Mouse (Mus musculus) kidney, adult 2 months (tissue): ENCODE results near the gene Cobl. TPM values are rescaled to one million over a fixed set of nuclear protein-coding genes. Genes with fewer than 3 reads are reported as not detected.

Experiments used
- DNase-seq: peaks from one replicate; pipeline ENCODE4 v3.0.0; 2021
- H3K27ac ChIP-seq: fragments of 200-500 bp; 2 replicates; pipeline ENCODE4 v1.5.1; 2012; ENCODE audit warnings: low read depth, low read length, control low read depth, inconsistent platforms; ENCODE audit not compliant: insufficient read depth
- H3K27me3 ChIP-seq: fragments of 200-500 bp; replicated peaks from 2 replicates; pipeline ENCODE4 v1.6.1; 2012; ENCODE audit warnings: mild to moderate bottlenecking, moderate library complexity, low read length, inconsistent platforms; ENCODE audit not compliant: control insufficient read depth, insufficient read depth
- H3K36me3 ChIP-seq: fragments of 200-500 bp; 2 replicates; pipeline ENCODE4 v1.6.1; 2012; ENCODE audit warnings: mild to moderate bottlenecking, moderate library complexity, low read length, inconsistent platforms; ENCODE audit not compliant: control insufficient read depth, insufficient read depth
- H3K4me1 ChIP-seq: fragments of 200-500 bp; 2 replicates; pipeline ENCODE4 v1.6.1; 2011; ENCODE audit warnings: low read length; ENCODE audit not compliant: control insufficient read depth, insufficient read depth
- H3K4me3 ChIP-seq: fragments of 200-500 bp; 2 replicates; pipeline ENCODE4 v1.5.1; 2011; ENCODE audit warnings: mild to moderate bottlenecking, low read depth, low read length, control low read depth; ENCODE audit not compliant: insufficient read depth
- CTCF ChIP-seq: fragments of 200-500 bp; conservative IDR thresholded peaks from 2 replicates; pipeline ENCODE4 v1.5.1; 2011; ENCODE audit warnings: low read depth, mild to moderate bottlenecking, control low read depth, low read length, moderate library complexity, mixed read lengths; ENCODE audit not compliant: insufficient read depth, insufficient read length
- POLR2A ChIP-seq: fragments of 200-500 bp; IDR thresholded peaks from one replicate; pipeline ENCODE4 v1.6.1; 2011; ENCODE audit warnings: low read depth, low read length, control low read depth
- WGBS: fragments of 180-500 bp; shearing (Covaris S2); methylation state at CpG from one replicate; pipeline ENCODE4 v1.1.7; 2018; 5-methylcytosine and 5-hydroxymethylcytosine counted together
- polyA plus RNA-seq: library from polyadenylated mRNA; depleted of rRNA; stranded (reverse); fragments of >200 nt; gene quantifications from 2 replicates; pipeline ENCODE4 v1.2.3, GENCODE M21; 2012

Gene Cobl
- polyA plus RNA-seq, 1 experiment: 18.0 TPM

DNA sequence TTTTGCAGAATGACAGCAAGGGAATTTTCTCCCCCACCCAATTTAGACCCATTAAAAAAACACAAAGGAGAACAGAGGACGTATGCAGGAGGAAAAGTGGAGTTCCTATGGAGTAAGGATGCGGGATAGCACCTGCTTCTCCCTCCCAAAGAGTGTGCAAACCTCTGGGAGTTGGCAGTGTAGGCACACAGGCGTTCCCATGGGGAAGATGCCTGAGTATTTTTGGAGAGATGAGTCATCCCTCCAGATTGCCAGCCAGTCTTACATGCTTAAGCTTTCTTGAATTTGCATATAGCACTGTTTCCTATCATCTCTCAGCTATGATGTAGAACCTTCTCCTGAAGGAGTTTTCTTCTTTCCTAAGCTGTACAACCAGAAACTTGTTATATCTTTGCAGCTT, 70.6 kb downstream of the Cobl start:
- Histone ChIP-seq H3K27me3 (no peaks in the 10 kb centered on the region), H3K4me3 (no peak overlapping the region), H3K27ac (no peak overlapping the region), H3K36me3 (no peaks in the 10 kb centered on the region), H3K4me1 (no peaks in the 10 kb centered on the region)
- WGBS: 76% methylated on average over 3 of the region's 3 CpGs
- DNase-seq: no peak
- TF ChIP-seq POLR2A: no peak
- TF ChIP-seq CTCF: no peak

DNA sequence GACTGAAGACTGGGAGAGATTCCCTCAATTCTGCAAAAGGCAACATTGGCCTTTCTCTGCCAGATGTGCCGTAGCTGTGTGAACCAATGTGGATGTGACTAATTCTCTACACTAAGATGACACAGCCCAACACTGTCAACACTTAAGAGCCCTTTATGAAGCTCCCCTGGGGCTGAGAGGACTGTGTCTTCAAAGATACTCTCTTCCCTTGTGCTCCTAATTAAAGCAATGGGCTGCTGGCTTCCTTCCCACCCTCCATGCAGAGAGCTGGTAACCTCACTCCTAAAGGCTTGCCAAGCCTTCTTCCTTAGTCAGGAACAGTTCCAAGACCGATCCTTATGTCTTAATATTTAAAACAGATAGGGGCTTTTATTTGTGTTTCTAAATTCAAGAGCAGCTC, 79.9 kb downstream of the Cobl start:
- peaks cover 6% of the 10 kb centered on the region; the same call in 1 of the 2 replicates for H3K4me1 ChIP-seq
- WGBS: 60% methylated on average over 2 of the region's 2 CpGs
- peak; percentile 17 for DNase-seq
- H3K4me3 ChIP-seq: no peak overlapping the region
- TF ChIP-seq CTCF (no peak), POLR2A (no peak)
- H3K27ac ChIP-seq: no peak overlapping the region
- H3K27me3 ChIP-seq: no peaks in the 10 kb centered on the region
- no peaks in the 10 kb centered on the region for H3K36me3 ChIP-seq

DNA sequence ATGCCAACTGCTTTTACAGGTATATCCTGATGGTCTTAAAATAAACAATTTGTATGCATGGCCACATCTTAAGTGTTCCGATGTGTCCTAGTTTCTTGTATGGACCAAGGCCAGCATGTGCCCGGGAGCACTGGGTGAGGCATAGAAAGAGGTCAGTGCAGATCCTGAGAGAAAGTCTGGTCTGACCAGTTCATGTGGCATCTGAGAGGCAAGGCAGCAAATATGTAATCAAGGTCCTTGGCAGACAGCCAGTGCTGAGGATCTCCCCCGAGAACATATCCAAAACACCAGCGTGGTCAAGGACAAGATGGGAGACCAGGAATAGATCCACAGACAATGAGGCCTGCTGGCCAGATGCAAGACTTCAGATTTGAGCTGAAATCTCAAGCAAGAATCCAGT, 81.8 kb downstream of the Cobl start:
- Histone ChIP-seq H3K4me1 (peaks cover 6% of the 10 kb centered on the region; the same call in 1 of the 2 replicates), H3K36me3 (no peaks in the 10 kb centered on the region), H3K27me3 (no peaks in the 10 kb centered on the region), H3K4me3 (no peak overlapping the region), H3K27ac (no peak overlapping the region)
- TF ChIP-seq POLR2A (no peak), CTCF (no peak)
- DNase-seq: peak; percentile 51
- WGBS: 29% methylated on average over 4 of the region's 4 CpGs

DNA sequence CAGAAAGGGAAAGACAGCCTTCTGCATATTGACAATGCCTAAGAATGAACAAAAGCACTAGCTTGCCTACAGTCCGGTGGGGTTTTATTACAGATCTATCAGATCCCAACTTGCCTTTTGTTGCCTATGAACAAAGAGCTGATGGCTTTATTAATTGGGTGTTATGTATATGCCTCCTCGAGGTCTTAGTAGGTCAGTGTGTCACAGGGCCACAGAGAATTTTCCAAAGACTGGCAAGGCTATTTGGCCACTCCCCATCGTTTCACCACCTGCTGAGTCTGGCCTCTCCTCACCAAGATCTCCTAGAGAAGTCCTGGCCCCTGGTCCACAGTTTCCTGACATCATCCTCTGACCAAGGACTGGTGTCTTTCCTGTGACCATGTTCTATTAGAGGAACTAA, 83.7 kb downstream of the Cobl start:
- WGBS: 70% methylated on average over 3 of the region's 3 CpGs
- TF ChIP-seq CTCF: no peak
- TF ChIP-seq POLR2A: no peak
- no peak overlapping the region for H3K27ac ChIP-seq
- DNase-seq: no peak
- no peaks in the 10 kb centered on the region for H3K27me3 ChIP-seq
- H3K4me3 ChIP-seq: no peak overlapping the region
- H3K4me1 ChIP-seq: peaks cover 6% of the 10 kb centered on the region; the same call in 1 of the 2 replicates
- H3K36me3 ChIP-seq: no peaks in the 10 kb centered on the region

GRCm38 (mm10) chr11:12376628-12377027, 88.1 kb downstream of the Cobl start:
- H3K27me3 ChIP-seq: no peaks in the 10 kb centered on the region
- TF ChIP-seq CTCF: no peak
- TF ChIP-seq POLR2A: no peak
- WGBS: 83% methylated on average over 3 of the region's 3 CpGs
- 0 out of 2 replicates have a peak, but pooled peaks cover 3% of the 10 kb centered on the region for H3K4me1 ChIP-seq
- H3K36me3 ChIP-seq: no peaks in the 10 kb centered on the region
- DNase-seq: no peak
- no peak overlapping the region for H3K27ac ChIP-seq
- no peak overlapping the region for H3K4me3 ChIP-seq

GRCm38 (mm10) chr11:12373106-12374098, 91.4 kb downstream of the Cobl start:
- WGBS: 37% methylated on average over 12 of the region's 12 CpGs
- Histone ChIP-seq H3K4me3 (no peak overlapping the region), H3K27me3 (no peaks in the 10 kb centered on the region), H3K27ac (no peak overlapping the region), H3K36me3 (no peaks in the 10 kb centered on the region), H3K4me1 (no peaks in the 10 kb centered on the region)
- DNase-seq: peak; percentile 89
- TF ChIP-seq CTCF (peak; percentile 94), POLR2A (no peak)

GRCm38 (mm10) chr11:12370957-12371356, 93.8 kb downstream of the Cobl start:
- Histone ChIP-seq H3K27me3 (no peaks in the 10 kb centered on the region), H3K4me3 (no peak overlapping the region), H3K4me1 (no peaks in the 10 kb centered on the region), H3K36me3 (no peaks in the 10 kb centered on the region), H3K27ac (no peak overlapping the region)
- no peak for DNase-seq
- TF ChIP-seq CTCF (no peak), POLR2A (no peak)
